Mouse (Mus musculus): ENCODE results near the gene Hsf3. TPM values are rescaled to one million over a fixed set of nuclear protein-coding genes. Genes with fewer than 3 reads are reported as not detected.

Gene Hsf3
- total RNA-seq (2023; ENCODE audit: inconsistent age) = 0.18 TPM in 1 of 4 replicates, not detected in the others

DNA sequence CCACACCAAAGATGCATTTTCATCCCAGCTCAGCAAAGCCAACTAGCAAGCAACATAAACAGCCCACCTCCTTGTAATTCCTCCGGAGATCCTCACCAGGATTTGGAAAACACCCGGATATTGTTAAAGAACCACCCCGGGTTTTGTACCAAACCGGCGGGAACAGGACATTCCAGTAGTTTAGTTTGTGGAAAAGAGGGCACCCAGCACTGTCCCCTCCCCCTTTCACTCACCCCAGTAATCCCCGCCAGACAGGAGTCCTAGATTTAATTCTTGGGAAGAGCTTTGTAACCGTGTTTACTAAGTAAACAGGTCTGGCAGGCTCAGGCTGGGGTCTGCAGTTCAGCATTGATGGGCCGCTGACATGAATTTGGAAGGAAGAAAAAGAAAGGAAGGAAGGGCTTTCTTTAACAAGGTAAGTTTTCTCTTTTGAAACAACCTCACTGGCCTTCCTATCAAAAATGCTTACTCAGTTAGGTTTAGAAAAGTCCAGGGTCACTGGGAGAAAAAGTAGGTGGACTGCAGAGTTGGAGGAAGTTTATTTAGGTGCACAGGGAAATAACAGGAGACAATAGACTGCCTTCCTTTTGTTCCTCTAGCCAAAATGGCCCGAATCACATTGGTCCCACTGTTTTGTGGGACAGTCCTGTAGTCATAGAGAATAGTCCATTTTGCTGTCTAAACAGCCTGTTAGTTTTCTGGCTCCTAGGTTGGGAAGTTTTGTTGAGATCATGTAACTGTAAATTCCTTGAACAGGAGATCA is at the start of gene Hsf3:
TSS of gene Hsf3 (minus strand) at position 94 of the 763 bp plus-strand sequence.

DNA sequence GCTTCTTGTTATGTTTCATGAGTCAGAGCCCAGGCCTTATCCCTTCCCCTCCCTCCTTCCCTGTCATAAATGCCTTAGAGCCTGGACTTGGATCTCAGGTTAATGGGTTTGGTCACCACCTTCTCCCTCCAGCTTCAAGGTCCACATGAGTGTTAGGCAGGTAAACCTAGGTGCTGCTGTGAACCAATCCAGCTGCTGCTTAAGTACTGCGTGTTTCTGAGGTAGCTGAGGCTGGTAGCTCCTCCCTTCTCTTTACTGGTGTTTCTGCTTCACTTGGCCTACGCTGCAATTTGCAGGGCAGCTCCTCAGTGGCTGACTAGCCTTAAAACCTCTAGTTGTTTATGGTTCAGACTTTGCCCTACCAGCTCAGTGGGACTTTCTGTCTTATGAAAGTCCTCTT is 945 bp downstream of the Hsf3 start, which contains the start of gene Heph:
TSS of gene Heph (plus strand) at position 211 of the 400 bp plus-strand sequence.

DNA sequence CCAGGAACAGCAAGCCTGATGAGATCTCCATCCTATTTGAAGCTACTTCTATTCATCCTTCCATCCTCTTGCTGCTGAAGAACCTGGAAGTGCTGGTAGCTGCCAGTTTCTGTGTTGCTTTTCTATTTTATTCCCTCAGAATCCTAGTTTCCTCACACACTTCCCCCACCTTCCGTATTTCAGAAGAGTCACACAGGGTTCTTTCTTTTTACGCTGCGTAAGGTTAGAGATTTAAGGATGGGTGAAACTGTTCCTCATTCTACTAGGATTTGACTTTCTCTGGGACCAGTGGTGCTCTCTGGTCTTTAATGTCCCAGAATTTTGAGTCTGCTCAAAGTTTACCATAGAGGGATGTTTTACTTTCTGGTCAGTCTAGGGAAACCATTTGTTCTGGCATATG is 162.8 kb downstream of the Hsf3 start, which contains the start of gene Vsig4:
TSS of gene Vsig4 (minus strand) at position 101 of the 400 bp plus-strand sequence.

Other genes starting within 250 kb of the Hsf3 start
- not detected in 4 replicates for gene Vsig4, start 162.9 kb downstream of the Hsf3 start, total RNA-seq (2023; ENCODE audit: inconsistent age)
- not detected in 4 replicates for gene Heph, start 935 bp downstream of the Hsf3 start, total RNA-seq (2023; ENCODE audit: inconsistent age)